Mouse (Mus musculus): Measurements from ENCODE around the gene Ddah1. TPM values are rescaled to one million over a fixed set of nuclear protein-coding genes. Genes with fewer than 3 reads are reported as not detected.

Ddah1 gene
- polyA plus RNA-seq, 1 experiment from 2014 or later: 34.7 TPM

GRCm38 (mm10) chr3:145787303-145787702, 28.8 kb downstream of the Ddah1 start:
- Histone ChIP-seq H3K4me2 (replicated peaks; ENCODE audit: low read depth, low read length) (no peak overlapping the region), H3K9ac (ENCODE audit: low read depth, low read length) (no peak overlapping the region), H3K9me3 (ENCODE audit: control insufficient read depth, low read length) (no peaks in the 10 kb centered on the region), H3K4me3 (ENCODE audit: low read depth, low read length) (no peak overlapping the region), H3K36me3 (ENCODE audit: control insufficient read depth, insufficient read depth, low read length) (no peaks in the 10 kb centered on the region), H3K4me1 (replicated peaks; ENCODE audit: control insufficient read depth, insufficient read depth, low read length) (no peaks in the 10 kb centered on the region), H3K27ac (ENCODE audit: low read depth, low read length) (no peak overlapping the region), H3K27me3 (ENCODE audit: control insufficient read depth, insufficient read depth, low read length) (no peaks in the 10 kb centered on the region)
- WGBS: 90% methylated on average over 9 of the region's 9 CpGs
- no peak for ATAC-seq (ENCODE audit: low FRiP score)
- no peak for DNase-seq (ENCODE audit: low spot score)

DNA sequence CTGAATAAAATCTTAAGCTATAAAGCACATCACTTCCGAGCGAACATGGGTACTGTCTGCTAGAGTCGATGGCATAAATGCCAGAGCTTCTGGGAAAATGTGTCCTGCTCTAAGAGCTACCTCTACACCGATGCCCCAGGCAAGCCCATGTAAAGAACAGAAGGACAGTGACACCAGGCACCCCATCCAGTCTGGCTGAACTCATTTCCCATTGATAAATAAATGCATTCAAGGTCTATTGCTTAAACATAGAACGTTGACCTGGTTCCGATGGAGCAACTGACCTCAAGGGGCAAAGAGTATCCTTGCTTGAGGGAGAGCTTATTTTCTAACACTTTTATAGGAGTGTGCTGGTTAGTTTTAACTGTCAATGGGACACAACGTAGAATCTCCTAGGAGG, 30.6 kb downstream of the Ddah1 start:
- no peaks in the 10 kb centered on the region for H3K27me3 ChIP-seq (ENCODE audit: control insufficient read depth, insufficient read depth, low read length)
- H3K4me1 ChIP-seq (replicated peaks; ENCODE audit: control insufficient read depth, insufficient read depth, low read length): no peaks in the 10 kb centered on the region
- H3K4me3 ChIP-seq (ENCODE audit: low read depth, low read length): no peak overlapping the region
- no peak for DNase-seq (ENCODE audit: low spot score)
- no peaks in the 10 kb centered on the region for H3K36me3 ChIP-seq (ENCODE audit: control insufficient read depth, insufficient read depth, low read length)
- H3K27ac ChIP-seq (ENCODE audit: low read depth, low read length): no peak overlapping the region
- H3K9me3 ChIP-seq (ENCODE audit: control insufficient read depth, low read length): no peaks in the 10 kb centered on the region
- ATAC-seq (ENCODE audit: low FRiP score): no peak
- 90% methylated on average over 7 of the region's 7 CpGs for WGBS
- H3K4me2 ChIP-seq (replicated peaks; ENCODE audit: low read depth, low read length): no peak overlapping the region
- no peak overlapping the region for H3K9ac ChIP-seq (ENCODE audit: low read depth, low read length)

- H3K36me3 ChIP-seq (ENCODE audit: control insufficient read depth, insufficient read depth, low read length): no peaks in the 10 kb centered on the region
- no peak for DNase-seq (ENCODE audit: low spot score)
- no peak overlapping the region for H3K4me3 ChIP-seq (ENCODE audit: low read depth, low read length)
- no peaks in the 10 kb centered on the region for H3K27me3 ChIP-seq (ENCODE audit: control insufficient read depth, insufficient read depth, low read length)
- no peaks in the 10 kb centered on the region for H3K4me1 ChIP-seq (replicated peaks; ENCODE audit: control insufficient read depth, insufficient read depth, low read length)
- no peak for ATAC-seq (ENCODE audit: low FRiP score)
- H3K4me2 ChIP-seq (replicated peaks; ENCODE audit: low read depth, low read length): no peak overlapping the region
- H3K9ac ChIP-seq (ENCODE audit: low read depth, low read length): no peak overlapping the region
- H3K27ac ChIP-seq (ENCODE audit: low read depth, low read length): no peak overlapping the region
- WGBS: 79% methylated on average over 3 of the region's 3 CpGs
- no peaks in the 10 kb centered on the region for H3K9me3 ChIP-seq (ENCODE audit: control insufficient read depth, low read length)
These were observed 31.8 kb downstream of the Ddah1 start for GRCm38 (mm10) chr3:145790233-145790632.

GRCm38 (mm10) chr3:145790709-145791108, 32.2 kb downstream of the Ddah1 start:
- DNase-seq (ENCODE audit: low spot score) (no peak), ATAC-seq (ENCODE audit: low FRiP score) (no peak)
- H3K36me3 ChIP-seq (ENCODE audit: control insufficient read depth, insufficient read depth, low read length): no peaks in the 10 kb centered on the region
- H3K4me1 ChIP-seq (replicated peaks; ENCODE audit: control insufficient read depth, insufficient read depth, low read length): no peaks in the 10 kb centered on the region
- no peak overlapping the region for H3K9ac ChIP-seq (ENCODE audit: low read depth, low read length)
- no peak overlapping the region for H3K4me2 ChIP-seq (replicated peaks; ENCODE audit: low read depth, low read length)
- WGBS: 91% methylated on average over 4 of the region's 4 CpGs
- no peaks in the 10 kb centered on the region for H3K27me3 ChIP-seq (ENCODE audit: control insufficient read depth, insufficient read depth, low read length)
- H3K27ac ChIP-seq (ENCODE audit: low read depth, low read length): no peak overlapping the region
- no peak overlapping the region for H3K4me3 ChIP-seq (ENCODE audit: low read depth, low read length)
- H3K9me3 ChIP-seq (ENCODE audit: control insufficient read depth, low read length): no peaks in the 10 kb centered on the region

GRCm38 (mm10) chr3:145794355-145794754, 35.9 kb downstream of the Ddah1 start:
- H3K9ac ChIP-seq (ENCODE audit: low read depth, low read length): no peak overlapping the region
- no peaks in the 10 kb centered on the region for H3K36me3 ChIP-seq (ENCODE audit: control insufficient read depth, insufficient read depth, low read length)
- H3K4me1 ChIP-seq (replicated peaks; ENCODE audit: control insufficient read depth, insufficient read depth, low read length): no peaks in the 10 kb centered on the region
- H3K9me3 ChIP-seq (ENCODE audit: control insufficient read depth, low read length): no peaks in the 10 kb centered on the region
- no peak for DNase-seq (ENCODE audit: low spot score)
- H3K4me2 ChIP-seq (replicated peaks; ENCODE audit: low read depth, low read length): no peak overlapping the region
- no peaks in the 10 kb centered on the region for H3K27me3 ChIP-seq (ENCODE audit: control insufficient read depth, insufficient read depth, low read length)
- no peak overlapping the region for H3K4me3 ChIP-seq (ENCODE audit: low read depth, low read length)
- 90% methylated on average over 10 of the region's 10 CpGs for WGBS
- no peak overlapping the region for H3K27ac ChIP-seq (ENCODE audit: low read depth, low read length)
- no peak for ATAC-seq (ENCODE audit: low FRiP score)

DNA sequence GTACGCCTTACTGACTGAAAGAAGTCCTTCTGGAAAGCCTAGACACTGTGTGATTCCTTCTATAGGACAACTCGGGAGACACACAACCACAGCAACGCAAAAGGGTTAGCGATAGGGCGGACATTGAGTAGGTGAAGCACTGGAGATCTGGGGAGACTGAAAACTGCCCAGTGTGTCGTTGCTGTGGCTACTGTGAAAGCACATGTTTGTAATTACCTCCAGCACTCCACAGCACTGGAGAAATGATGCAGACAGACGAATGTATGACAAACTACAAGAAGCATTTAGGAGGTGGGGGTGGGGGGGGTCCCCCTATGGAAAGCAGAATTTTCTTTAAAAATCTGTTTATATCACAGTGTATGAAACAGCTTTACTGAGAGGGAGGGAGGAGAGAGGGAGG, 37.4 kb downstream of the Ddah1 start:
- DNase-seq (ENCODE audit: low spot score): no peak

DNA sequence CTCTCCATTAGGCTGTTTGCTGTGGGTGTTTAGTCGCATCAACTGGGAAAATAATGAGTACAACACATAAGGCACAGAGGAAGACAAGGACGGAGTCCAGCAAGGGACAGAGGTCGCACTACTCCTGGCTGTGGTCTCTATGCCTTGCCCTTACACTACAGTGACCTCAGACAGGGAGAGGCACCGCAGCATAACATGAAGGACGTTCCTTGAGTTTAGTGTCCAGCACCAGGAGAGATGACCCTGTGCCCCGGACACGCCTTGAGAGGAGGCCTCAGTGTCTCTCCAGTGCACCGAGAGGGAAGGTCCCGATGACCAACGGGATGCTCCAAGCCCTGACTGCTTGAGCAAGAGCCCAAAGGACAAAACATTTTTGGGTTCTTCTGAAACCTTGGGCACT, 39.6 kb downstream of the Ddah1 start:
- Histone ChIP-seq H3K4me1 (replicated peaks; ENCODE audit: control insufficient read depth, insufficient read depth, low read length) (no peaks in the 10 kb centered on the region), H3K4me2 (replicated peaks; ENCODE audit: low read depth, low read length) (no peak overlapping the region), H3K36me3 (ENCODE audit: control insufficient read depth, insufficient read depth, low read length) (no peaks in the 10 kb centered on the region), H3K4me3 (ENCODE audit: low read depth, low read length) (no peak overlapping the region), H3K9me3 (ENCODE audit: control insufficient read depth, low read length) (no peaks in the 10 kb centered on the region), H3K27ac (ENCODE audit: low read depth, low read length) (no peak overlapping the region), H3K27me3 (ENCODE audit: control insufficient read depth, insufficient read depth, low read length) (no peaks in the 10 kb centered on the region), H3K9ac (ENCODE audit: low read depth, low read length) (no peak overlapping the region)
- ATAC-seq (ENCODE audit: low FRiP score): no peak
- WGBS: 79% methylated on average over 10 of the region's 10 CpGs
- no peak for DNase-seq (ENCODE audit: low spot score)

More for the DNA sequence above, 37.4 kb downstream of the Ddah1 start:
- no peaks in the 10 kb centered on the region for H3K36me3 ChIP-seq (ENCODE audit: control insufficient read depth, insufficient read depth, low read length)
- H3K4me3 ChIP-seq (ENCODE audit: low read depth, low read length): no peak overlapping the region
- WGBS: 72% methylated on average over 7 of the region's 7 CpGs
- H3K27ac ChIP-seq (ENCODE audit: low read depth, low read length): no peak overlapping the region
- no peaks in the 10 kb centered on the region for H3K9me3 ChIP-seq (ENCODE audit: control insufficient read depth, low read length)
- H3K4me2 ChIP-seq (replicated peaks; ENCODE audit: low read depth, low read length): no peak overlapping the region
- H3K9ac ChIP-seq (ENCODE audit: low read depth, low read length): no peak overlapping the region
- H3K4me1 ChIP-seq (replicated peaks; ENCODE audit: control insufficient read depth, insufficient read depth, low read length): no peaks in the 10 kb centered on the region
- H3K27me3 ChIP-seq (ENCODE audit: control insufficient read depth, insufficient read depth, low read length): no peaks in the 10 kb centered on the region
- no peak for ATAC-seq (ENCODE audit: low FRiP score)

GRCm38 (mm10) chr3:145798751-145799188, 40.3 kb downstream of the Ddah1 start:
- Histone ChIP-seq H3K9ac (ENCODE audit: low read depth, low read length) (no peak overlapping the region), H3K4me3 (ENCODE audit: low read depth, low read length) (no peak overlapping the region), H3K27me3 (ENCODE audit: control insufficient read depth, insufficient read depth, low read length) (no peaks in the 10 kb centered on the region), H3K4me2 (replicated peaks; ENCODE audit: low read depth, low read length) (no peak overlapping the region), H3K36me3 (ENCODE audit: control insufficient read depth, insufficient read depth, low read length) (no peaks in the 10 kb centered on the region), H3K9me3 (ENCODE audit: control insufficient read depth, low read length) (no peaks in the 10 kb centered on the region), H3K4me1 (replicated peaks; ENCODE audit: control insufficient read depth, insufficient read depth, low read length) (no peaks in the 10 kb centered on the region), H3K27ac (ENCODE audit: low read depth, low read length) (no peak overlapping the region)
- ATAC-seq (ENCODE audit: low FRiP score) (no peak), DNase-seq (ENCODE audit: low spot score) (no peak)
- WGBS: 64% methylated on average over 6 of the region's 6 CpGs

DNA sequence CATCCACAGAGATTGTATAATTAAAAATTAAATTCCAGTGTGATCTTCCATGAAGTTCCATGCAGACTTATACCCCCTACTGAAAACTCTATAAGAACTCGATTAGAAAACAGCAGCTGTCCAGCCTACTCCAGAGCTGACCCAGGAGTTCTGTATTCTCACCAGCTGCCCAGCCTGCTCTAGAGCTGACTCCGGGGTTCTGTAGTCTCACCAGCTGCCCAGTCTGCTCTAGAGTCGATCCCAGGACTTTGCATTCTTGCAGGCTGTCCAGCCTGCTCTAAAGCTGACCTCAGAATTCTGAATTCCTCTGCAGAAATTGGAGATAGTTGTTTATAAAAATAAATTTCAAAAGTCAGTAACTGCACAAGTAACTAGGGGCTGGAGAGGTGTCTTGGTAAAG, 40.9 kb downstream of the Ddah1 start:
- no peak overlapping the region for H3K4me3 ChIP-seq (ENCODE audit: low read depth, low read length)
- no peak for DNase-seq (ENCODE audit: low spot score)
- no peak overlapping the region for H3K4me2 ChIP-seq (replicated peaks; ENCODE audit: low read depth, low read length)
- no peaks in the 10 kb centered on the region for H3K4me1 ChIP-seq (replicated peaks; ENCODE audit: control insufficient read depth, insufficient read depth, low read length)
- H3K36me3 ChIP-seq (ENCODE audit: control insufficient read depth, insufficient read depth, low read length): no peaks in the 10 kb centered on the region
- no peaks in the 10 kb centered on the region for H3K27me3 ChIP-seq (ENCODE audit: control insufficient read depth, insufficient read depth, low read length)
- H3K27ac ChIP-seq (ENCODE audit: low read depth, low read length): no peak overlapping the region
- WGBS: 83% methylated on average over 3 of the region's 3 CpGs
- ATAC-seq (ENCODE audit: low FRiP score): no peak
- no peaks in the 10 kb centered on the region for H3K9me3 ChIP-seq (ENCODE audit: control insufficient read depth, low read length)
- no peak overlapping the region for H3K9ac ChIP-seq (ENCODE audit: low read depth, low read length)

Measured in hindbrain, embryonic 11.5 days (tissue).